Comparison of ENCODE assay signal across 20 mouse cellular contexts in the genomic region with DNA sequence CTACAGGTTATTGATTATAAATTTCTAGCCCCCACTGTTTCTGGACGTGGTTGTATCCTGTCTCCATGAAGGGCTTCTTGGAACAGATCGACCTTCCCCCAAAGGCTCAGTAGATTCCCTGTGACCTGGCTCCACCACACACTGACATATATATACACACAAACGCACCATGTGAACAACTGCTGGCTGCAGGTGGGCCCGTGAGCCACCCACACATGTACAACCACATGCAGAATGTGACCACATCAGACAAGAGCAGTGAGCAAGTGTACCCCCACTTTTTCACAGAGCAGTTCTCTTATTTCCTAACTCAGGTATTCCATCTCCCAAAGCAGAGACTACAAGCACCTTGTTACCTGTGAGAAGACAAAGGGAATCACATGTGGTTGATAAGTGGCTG. TPM values are rescaled to one million over a fixed set of nuclear protein-coding genes. Genes with fewer than 3 reads are reported as not detected.
A peak's percentile ranks its signal among the peaks of the same experiment; 100 is the strongest.
DNase-seq lines count a peak whose midpoint lies in the region; ATAC-seq lines count a peak whose summit lies in the region.
"Had no signal": no experiment of that assay in that cellular context is flagged by ENCODE, and none has a peak within 500 bp of the region (broad histone marks: within the 10 kb centered on the region; RNA-seq: fewer than 3 reads in every experiment).

No protein-coding gene starts in this region.

- no peak for ATAC-seq in heart, embryonic 16.5 days (replicated peaks; ENCODE audit: extremely low read depth, insufficient read depth, low FRiP score)
- no peak for ATAC-seq in forebrain, embryonic 16.5 days
- ATAC-seq: forebrain, postnatal 0 days had no signal

- H3K9me3 ChIP-seq in heart, embryonic 10.5 days: no peaks in the 10 kb centered on the region
- no peaks in the 10 kb centered on the region for H3K9me3 ChIP-seq in heart, embryonic 16.5 days (replicated peaks; ENCODE audit: control insufficient read depth, low read length)
- no peaks in the 10 kb centered on the region for H3K9me3 ChIP-seq in forebrain, embryonic 16.5 days (ENCODE audit: control insufficient read depth, low read length)
- H3K9me3 ChIP-seq: embryonic facial prominence, embryonic 10.5 days; forebrain, embryonic 10.5 days; hindbrain, embryonic 12.5 days; kidney, embryonic 15.5 days; neural tube, embryonic 15.5 days had no signal

- peak overlapping the region; percentile 52; the same call in 1 of the 2 replicates for H3K4me3 ChIP-seq in heart, embryonic 10.5 days
- H3K4me3 ChIP-seq in heart, embryonic 16.5 days (ENCODE audit: low read length): no peak overlapping the region
- no peak overlapping the region for H3K4me3 ChIP-seq in forebrain, embryonic 16.5 days (replicated peaks; ENCODE audit: low read length)
- H3K4me3 ChIP-seq: embryonic facial prominence, embryonic 10.5 days; forebrain, embryonic 10.5 days; hindbrain, embryonic 12.5 days; kidney, embryonic 15.5 days; neural tube, embryonic 15.5 days had no signal

- WGBS in heart, embryonic 10.5 days: 65% methylated on average over 4 of the region's 4 CpGs
- WGBS in heart, embryonic 16.5 days: 63% methylated on average over 4 of the region's 4 CpGs
- 90% methylated on average over 4 of the region's 4 CpGs for WGBS in forebrain, embryonic 16.5 days

- intact Hi-C loops in heart, postnatal 36 days (cut with DNase I): no loop called here
- intact Hi-C loops in heart, postnatal 25 days (cut with DNase I): no loop called here
- intact Hi-C loops in left cerebral cortex, postnatal 4 days (cut with DNase I): no loop called here

- peak overlapping the region; percentile 89 for H3K27ac ChIP-seq in heart, embryonic 10.5 days
- H3K27ac ChIP-seq in heart, embryonic 16.5 days (ENCODE audit: low read length): peak overlapping the region; percentile 62; the same call in 1 of the 2 replicates
- H3K27ac ChIP-seq in forebrain, embryonic 16.5 days (ENCODE audit: low read length): no peak overlapping the region
- H3K27ac ChIP-seq: embryonic facial prominence, embryonic 10.5 days; hindbrain, embryonic 12.5 days; macrophage; neural tube, embryonic 15.5 days had no signal

- H3K9ac ChIP-seq in heart, embryonic 16.5 days (ENCODE audit: low read length): no peak overlapping the region
- no peak overlapping the region for H3K9ac ChIP-seq in forebrain, embryonic 16.5 days (replicated peaks; ENCODE audit: low read depth, low read length)
- H3K9ac ChIP-seq: forebrain, postnatal 0 days; hindbrain, embryonic 12.5 days; kidney, embryonic 15.5 days; neural tube, embryonic 15.5 days had no signal

- H3K4me1 ChIP-seq in heart, embryonic 10.5 days: peaks cover 38% of the 10 kb centered on the region
- H3K4me1 ChIP-seq in heart, embryonic 16.5 days (ENCODE audit: control insufficient read depth, insufficient read depth, low read length): peaks cover 22% of the 10 kb centered on the region
- H3K4me1 ChIP-seq in forebrain, embryonic 16.5 days (replicated peaks; ENCODE audit: control insufficient read depth, insufficient read depth, low read length): peaks cover 3% of the 10 kb centered on the region; the same call in 1 of the 2 replicates

- DNase-seq in heart, embryonic 10.5 days (ENCODE audit: low spot score): no peak
- DNase-seq in heart, postnatal 36 days: no peak
- DNase-seq in heart, postnatal 25 days (ENCODE audit: low spot score): no peak
- DNase-seq in T-cell, adult 2 months (ENCODE audit: low spot score): peak; percentile 18
- DNase-seq in thymus, postnatal 10 days (ENCODE audit: low spot score in 2 of 2): peak; percentile 72 to 81
- DNase-seq in left cerebral cortex, postnatal 4 days: no peak
- DNase-seq: cerebellum, adult 11-12 months; forebrain, postnatal 0 days; gastrocnemius, postnatal 36 days had no signal

- peak overlapping the region; percentile 36; the same call in 1 of the 2 replicates for H3K4me2 ChIP-seq in heart, embryonic 16.5 days (ENCODE audit: low read depth, low read length)
- H3K4me2 ChIP-seq in forebrain, embryonic 16.5 days (ENCODE audit: low read length): no peak overlapping the region
- H3K4me2 ChIP-seq: hindbrain, embryonic 12.5 days; kidney, embryonic 15.5 days; neural tube, embryonic 15.5 days had no signal

- H3K27me3 ChIP-seq in heart, embryonic 10.5 days (ENCODE audit: insufficient read depth, poor library complexity, severe bottlenecking): no peaks in the 10 kb centered on the region; the same call in 1 of the 2 replicates
- H3K27me3 ChIP-seq in heart, embryonic 16.5 days (ENCODE audit: control insufficient read depth, insufficient read depth, low read length): no peaks in the 10 kb centered on the region
- no peaks in the 10 kb centered on the region for H3K27me3 ChIP-seq in forebrain, embryonic 16.5 days (replicated peaks; ENCODE audit: control insufficient read depth, insufficient read depth, low read length)
- H3K27me3 ChIP-seq: neural tube, embryonic 15.5 days had no signal

- H3K36me3 ChIP-seq in heart, embryonic 10.5 days: no peaks in the 10 kb centered on the region
- no peaks in the 10 kb centered on the region for H3K36me3 ChIP-seq in heart, embryonic 16.5 days (ENCODE audit: control insufficient read depth, insufficient read depth)
- H3K36me3 ChIP-seq in forebrain, embryonic 16.5 days (ENCODE audit: control insufficient read depth, insufficient read depth): no peaks in the 10 kb centered on the region
- H3K36me3 ChIP-seq: embryonic facial prominence, embryonic 10.5 days; forebrain, embryonic 10.5 days; hindbrain, embryonic 12.5 days; kidney, embryonic 15.5 days; neural tube, embryonic 15.5 days had no signal

RNA-seq across cellular contexts. Expression of a gene that starts 6.2 kb away (rescaled TPM):
- polyA plus RNA-seq in heart, embryonic 10.5 days (2016; fragmentation: Nextera tagmentation; extraction: Ambion mirVana): 23.5 and 40.2 TPM in 2 replicates
- total RNA-seq in heart, postnatal 36 days (2021): 1 to 10 TPM; 7.1 to 8.8 TPM
- polyA plus RNA-seq in heart, embryonic 16.5 days (2015; fragmentation: Nextera tagmentation; extraction: Ambion mirVana): 12.0 and 12.7 TPM in 2 replicates
- total RNA-seq in heart, postnatal 25 days (2021): 1 to 10 TPM; 8.1 to 9.4 TPM
- total RNA-seq in left cerebral cortex, postnatal 4 days (2021): under 1 TPM in 1 of 2 experiments, not detected in 1; 0.50 TPM
- not detected in 2 replicates for polyA plus RNA-seq in forebrain, embryonic 16.5 days (2015; fragmentation: Nextera tagmentation; extraction: Ambion mirVana)
- total RNA-seq: ES-E14; forebrain, postnatal 0 days; left cerebral cortex, postnatal 25 days; midbrain, postnatal 0 days had no signal
- polyA plus RNA-seq: forebrain, embryonic 10.5 days; hindbrain, embryonic 12.5 days; neural tube, embryonic 15.5 days had no signal

RNA-seq across cellular contexts. Expression of a gene that starts 39.1 kb away (rescaled TPM):
- polyA plus RNA-seq in heart, embryonic 10.5 days (2016; fragmentation: Nextera tagmentation; extraction: Ambion mirVana): 4.6 and 5.5 TPM in 2 replicates
- total RNA-seq in heart, postnatal 36 days (2021): 10 to 100 TPM; 11.7 to 16.2 TPM
- polyA plus RNA-seq in heart, embryonic 16.5 days (2015; fragmentation: Nextera tagmentation; extraction: Ambion mirVana): 5.8 and 8.2 TPM in 2 replicates
- 10 to 100 TPM; 11.2 to 13.1 TPM for total RNA-seq in heart, postnatal 25 days (2021)
- total RNA-seq in left cerebral cortex, postnatal 4 days (2021): 10 to 100 TPM; 27.8 to 31.9 TPM
- polyA plus RNA-seq in forebrain, embryonic 16.5 days (2015; fragmentation: Nextera tagmentation; extraction: Ambion mirVana): 14.9 and 16.4 TPM in 2 replicates

Comparison
In these comparisons a context has a peak if more than half of its experiments do, and no peak if none do; other contexts are left out.
1. DNase-seq: peak in T-cell, adult 2 months (single experiment) and thymus, postnatal 10 days (2 of 2); none in heart, embryonic 10.5 days (single experiment), heart, postnatal 36 days (0 of 2), heart, postnatal 25 days (single experiment) and left cerebral cortex, postnatal 4 days (single experiment).
2. RNA of a gene that starts 6.2 kb away (total RNA-seq): 8.1 to 9.4 TPM in heart, postnatal 25 days and 7.1 to 8.8 TPM in heart, postnatal 36 days; 0.50 TPM in left cerebral cortex, postnatal 4 days; every median in the first group is over 4 times any median in the second.